Mouse (Mus musculus): ENCODE results near the gene Olfr55. TPM values are rescaled to one million over a fixed set of nuclear protein-coding genes. Genes with fewer than 3 reads are reported as not detected.
"Not testable (repeated sequence)": the region's sequence is repeated elsewhere in the genome, so short reads cannot be mapped to it uniquely, and the experiment has no call there.

Olfr55 gene
- 0.05 TPM in 1 of 2 replicates, not detected in the other for polyA plus RNA-seq (2015; fragmentation: Nextera tagmentation; extraction: Ambion mirVana)

DNA sequence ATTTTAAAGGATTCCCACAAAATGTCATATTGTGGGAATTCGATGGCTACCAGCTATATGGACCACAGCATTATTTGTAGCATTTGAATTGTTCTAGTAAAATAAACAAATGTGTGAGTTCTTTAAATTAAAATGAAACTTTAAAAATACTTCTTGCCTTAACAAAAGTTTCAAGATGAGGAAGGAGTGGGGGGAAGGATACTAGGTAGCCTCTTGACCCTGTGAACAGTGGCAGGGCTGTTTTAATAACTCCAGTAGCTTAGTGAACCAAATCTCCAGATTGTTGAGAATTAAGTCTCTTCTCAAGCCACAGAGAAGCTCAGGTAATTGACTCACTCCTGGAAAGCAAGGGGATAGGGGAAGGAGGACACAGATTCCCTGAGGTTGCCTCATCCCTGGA, at the start of gene Olfr55:
Olfr55 (plus strand) TSS at position 301 of the 400 bp plus-strand sequence.
- not testable (repeated sequence) for H3K9me3 ChIP-seq; H3K9ac ChIP-seq; H3K4me3 ChIP-seq; H3K4me1 ChIP-seq; H3K27ac ChIP-seq; H3K4me2 ChIP-seq (replicated peaks); H3K27me3 ChIP-seq; H3K36me3 ChIP-seq; ATAC-seq (ENCODE audit: low FRiP score, low read depth)
- WGBS, result 77% methylated on average over 1 of the region's 1 CpGs

DNA sequence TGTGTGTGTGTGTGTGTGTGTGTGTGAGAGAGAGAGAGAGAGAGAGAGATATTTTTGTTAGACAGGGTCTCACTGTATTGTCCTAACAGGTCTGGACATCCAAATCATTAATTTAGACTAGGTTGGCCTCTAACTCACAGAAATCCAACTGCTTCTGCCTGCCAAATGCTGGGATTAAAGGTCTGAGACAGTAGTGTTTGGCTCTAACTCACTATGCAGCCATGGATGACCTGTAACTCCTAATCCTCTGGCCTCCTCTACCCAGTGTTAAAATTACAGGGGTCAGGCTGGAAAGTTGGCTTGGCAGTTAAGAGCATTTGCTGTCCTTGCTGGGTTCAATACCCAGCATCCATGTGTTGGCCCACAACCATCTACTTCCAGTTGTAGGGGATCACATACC, 43.7 kb upstream of the Olfr55 start:
- H3K4me1 ChIP-seq, result no peaks in the 10 kb centered on the region
- no peaks in the 10 kb centered on the region for H3K36me3 ChIP-seq
- H3K4me3 ChIP-seq, result no peak overlapping the region
- no peaks in the 10 kb centered on the region for H3K27me3 ChIP-seq
- ATAC-seq (ENCODE audit: low FRiP score, low read depth), result no peak
- H3K4me2 ChIP-seq (replicated peaks), result no peak overlapping the region
- no peaks in the 10 kb centered on the region for H3K9me3 ChIP-seq
- no peak overlapping the region for H3K27ac ChIP-seq
- H3K9ac ChIP-seq, result no peak overlapping the region

DNA sequence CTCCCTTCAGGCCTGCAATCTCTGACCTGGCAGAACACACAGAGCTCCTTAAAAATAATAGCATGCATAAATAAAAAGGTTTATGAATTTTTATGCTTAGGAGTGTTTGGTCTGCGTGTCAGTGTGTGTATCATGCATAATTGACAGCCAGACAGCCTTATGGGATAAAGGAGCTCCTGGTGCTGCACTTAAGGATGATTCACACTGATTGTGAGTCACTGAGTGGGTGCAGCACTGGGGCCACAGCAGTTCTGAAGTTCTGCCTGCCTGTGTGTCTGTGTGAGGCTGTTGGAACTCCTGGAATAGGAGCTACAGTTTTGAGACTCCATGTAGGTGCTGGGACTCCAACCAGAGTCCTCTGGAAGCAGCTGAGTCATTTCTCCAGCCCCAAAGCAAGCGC, 42.0 kb upstream of the Olfr55 start:
- H3K9me3 ChIP-seq, result no peaks in the 10 kb centered on the region
- H3K4me1 ChIP-seq, result no peaks in the 10 kb centered on the region
- no peaks in the 10 kb centered on the region for H3K36me3 ChIP-seq
- ATAC-seq (ENCODE audit: low FRiP score, low read depth), result no peak
- H3K9ac ChIP-seq, result no peak overlapping the region
- WGBS, result 71% methylated on average over 2 of the region's 2 CpGs
- H3K4me3 ChIP-seq, result no peak overlapping the region
- no peaks in the 10 kb centered on the region for H3K27me3 ChIP-seq
- no peak overlapping the region for H3K4me2 ChIP-seq (replicated peaks)
- no peak overlapping the region for H3K27ac ChIP-seq

DNA sequence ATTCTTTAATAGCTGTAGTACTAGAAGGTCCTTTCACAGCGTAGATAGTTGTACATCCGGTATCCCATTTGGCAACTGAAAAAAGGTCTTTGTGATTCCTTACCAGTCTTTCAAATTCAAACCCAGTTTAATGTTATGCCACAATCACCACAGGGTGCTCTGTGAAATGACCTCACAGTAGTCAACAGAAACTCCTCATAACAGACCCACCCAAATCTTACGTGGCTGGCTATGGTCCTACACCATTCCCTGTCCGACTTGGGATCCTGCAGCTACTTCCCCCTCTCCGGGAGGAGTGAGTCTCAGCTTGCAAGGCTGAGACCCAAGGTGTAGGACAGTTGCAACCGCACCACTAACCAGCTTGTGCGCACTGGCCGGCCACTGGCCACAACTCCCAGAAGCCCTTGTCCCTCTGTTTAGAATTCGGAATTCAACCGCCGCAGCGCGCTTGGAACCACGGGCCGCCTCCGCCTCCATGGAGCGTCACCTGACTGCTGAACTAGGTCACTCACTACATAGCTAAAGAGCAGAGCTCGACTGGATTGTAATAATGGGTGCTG, 28.9 kb upstream of the Olfr55 start, which contains the start of gene Morc2b:
Morc2b (minus strand) TSS at position 423 of the 560 bp plus-strand sequence.
- WGBS, result 73% methylated on average over 18 of the region's 18 CpGs
- Histone ChIP-seq H3K9me3 (0 out of 2 replicates have a peak, but pooled peaks cover 4% of the 10 kb centered on the region), H3K9ac (no peak within 1 kb of the TSS), H3K36me3 (no peaks in the 10 kb centered on the region), H3K4me1 (no peaks in the 10 kb centered on the region), H3K27me3 (no peaks in the 10 kb centered on the region), H3K4me2 (replicated peaks) (no peak within 1 kb of the TSS), H3K4me3 (no peak within 1 kb of the TSS), H3K27ac (no peak within 1 kb of the TSS)
- no peak for ATAC-seq (ENCODE audit: low FRiP score, low read depth)

DNA sequence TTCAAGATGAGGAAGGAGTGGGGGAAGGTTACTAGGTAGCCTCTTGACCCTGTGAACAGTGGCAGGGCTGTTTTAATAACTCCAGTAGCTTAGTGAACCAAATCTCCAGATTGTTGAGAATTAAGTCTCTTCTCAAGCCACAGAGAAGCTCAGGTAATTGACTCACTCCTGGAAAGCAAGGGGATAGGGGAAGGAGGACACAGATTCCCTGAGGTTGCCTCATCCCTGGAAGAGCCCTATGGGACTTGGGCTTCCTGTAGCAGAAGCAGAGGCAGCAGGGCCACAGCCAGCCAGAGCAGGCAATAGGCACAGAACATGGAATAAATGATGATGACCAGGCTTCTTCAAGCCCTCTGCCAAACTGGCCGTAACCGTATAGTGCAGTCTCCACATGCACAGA, 22.8 kb downstream of the Olfr55 start, which contains the start of gene Olfr239:
Olfr239 (plus strand) TSS at position 301 of the 400 bp plus-strand sequence.
- H3K9ac ChIP-seq; H3K4me2 ChIP-seq (replicated peaks); H3K4me3 ChIP-seq; ATAC-seq (ENCODE audit: low FRiP score, low read depth); H3K36me3 ChIP-seq; H3K27ac ChIP-seq; H3K9me3 ChIP-seq; H3K4me1 ChIP-seq; H3K27me3 ChIP-seq: not testable (repeated sequence)
- WGBS, result no CpG with 5 or more reads among the region's 2 CpGs

DNA sequence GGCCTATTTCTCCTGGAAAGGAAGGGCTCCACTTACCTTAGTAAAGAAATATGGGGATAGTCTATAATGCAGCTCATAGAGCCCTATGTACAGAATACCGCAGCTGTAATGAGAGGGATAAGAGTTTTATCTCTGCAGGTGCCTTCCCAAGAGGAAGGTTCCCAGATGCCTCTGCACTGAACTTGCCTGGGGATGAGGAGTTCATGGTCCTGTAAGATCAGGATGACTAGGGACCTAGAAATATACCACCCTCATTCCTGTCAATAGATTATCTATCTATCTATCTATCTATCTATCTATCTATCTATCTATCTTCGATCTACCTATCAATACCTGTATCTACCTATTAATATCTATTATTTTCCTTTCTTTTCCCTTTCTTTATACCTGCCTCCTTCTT, 53.3 kb downstream of the Olfr55 start, which contains the start of gene Olfr1564:
Olfr1564 (minus strand) TSS at position 101 of the 400 bp plus-strand sequence.
- H3K27me3 ChIP-seq, result no peaks in the 10 kb centered on the region

More for the DNA sequence above, 53.3 kb downstream of the Olfr55 start, which contains the start of gene Olfr1564:
- no peak within 1 kb of the TSS for H3K4me3 ChIP-seq
- no peak within 1 kb of the TSS for H3K9ac ChIP-seq
- WGBS, result 89% methylated on average over 2 of the region's 2 CpGs
- no peak for ATAC-seq (ENCODE audit: low FRiP score, low read depth)
- H3K36me3 ChIP-seq, result no peaks in the 10 kb centered on the region
- no peaks in the 10 kb centered on the region for H3K4me1 ChIP-seq
- H3K27ac ChIP-seq, result no peak within 1 kb of the TSS
- H3K4me2 ChIP-seq (replicated peaks), result no peak within 1 kb of the TSS
- H3K9me3 ChIP-seq, result peaks cover 9% of the 10 kb centered on the region; the same call in 1 of the 2 replicates

Other genes with a start within 250 kb of the Olfr55 start
- gene Cyp4f13, start 221.0 kb upstream of the Olfr55 start, polyA plus RNA-seq (2015; fragmentation: Nextera tagmentation; extraction: Ambion mirVana), result 9.3 and 9.9 TPM in 2 replicates
- 12.3 and 13.1 TPM in 2 replicates for gene Zfp472, start 202.6 kb upstream of the Olfr55 start, polyA plus RNA-seq (2015; fragmentation: Nextera tagmentation; extraction: Ambion mirVana)
- 14.9 and 17.6 TPM in 2 replicates for gene Zfp952, start 175.3 kb upstream of the Olfr55 start, polyA plus RNA-seq (2015; fragmentation: Nextera tagmentation; extraction: Ambion mirVana)
- 18.5 and 18.6 TPM in 2 replicates for gene Zfp763, start 135.0 kb upstream of the Olfr55 start, polyA plus RNA-seq (2015; fragmentation: Nextera tagmentation; extraction: Ambion mirVana)
- not detected in 2 replicates for gene 4921501E09Rik, start 100.4 kb upstream of the Olfr55 start, polyA plus RNA-seq (2015; fragmentation: Nextera tagmentation; extraction: Ambion mirVana)
- gene Zfp563, start 79.1 kb upstream of the Olfr55 start, polyA plus RNA-seq (2015; fragmentation: Nextera tagmentation; extraction: Ambion mirVana), result 10.9 and 12.0 TPM in 2 replicates
- 0.14 TPM in 1 of 2 replicates, not detected in the other for gene Morc2b, start 28.8 kb upstream of the Olfr55 start, polyA plus RNA-seq (2015; fragmentation: Nextera tagmentation; extraction: Ambion mirVana)
- not detected in 2 replicates for gene Olfr239, start 22.9 kb downstream of the Olfr55 start, polyA plus RNA-seq (2015; fragmentation: Nextera tagmentation; extraction: Ambion mirVana)
- not detected in 2 replicates for gene Olfr1564, start 53.2 kb downstream of the Olfr55 start, polyA plus RNA-seq (2015; fragmentation: Nextera tagmentation; extraction: Ambion mirVana)
- 17.7 and 19.8 TPM in 2 replicates for gene Zfp955a, start 86.7 kb downstream of the Olfr55 start, polyA plus RNA-seq (2015; fragmentation: Nextera tagmentation; extraction: Ambion mirVana)
- 0.04 TPM in 1 of 2 replicates, not detected in the other for gene Olfr63, start 96.2 kb downstream of the Olfr55 start, polyA plus RNA-seq (2015; fragmentation: Nextera tagmentation; extraction: Ambion mirVana)
- gene Zfp955b, start 121.1 kb downstream of the Olfr55 start, polyA plus RNA-seq (2015; fragmentation: Nextera tagmentation; extraction: Ambion mirVana), result 15.1 and 15.8 TPM in 2 replicates
- 11.9 and 12.9 TPM in 2 replicates for gene Zfp81, start 190.4 kb downstream of the Olfr55 start, polyA plus RNA-seq (2015; fragmentation: Nextera tagmentation; extraction: Ambion mirVana)
- 25.9 and 26.0 TPM in 2 replicates for gene Zfp101, start 226.2 kb downstream of the Olfr55 start, polyA plus RNA-seq (2015; fragmentation: Nextera tagmentation; extraction: Ambion mirVana)

Data from limb, embryonic 13.5 days (tissue).